Mouse (Mus musculus): ENCODE results near the gene Cdh12.
"Not testable (repeated sequence)": the region's sequence is repeated elsewhere in the genome, so short reads cannot be mapped to it uniquely, and the experiment has no call there.

The Cdh12 gene

DNA sequence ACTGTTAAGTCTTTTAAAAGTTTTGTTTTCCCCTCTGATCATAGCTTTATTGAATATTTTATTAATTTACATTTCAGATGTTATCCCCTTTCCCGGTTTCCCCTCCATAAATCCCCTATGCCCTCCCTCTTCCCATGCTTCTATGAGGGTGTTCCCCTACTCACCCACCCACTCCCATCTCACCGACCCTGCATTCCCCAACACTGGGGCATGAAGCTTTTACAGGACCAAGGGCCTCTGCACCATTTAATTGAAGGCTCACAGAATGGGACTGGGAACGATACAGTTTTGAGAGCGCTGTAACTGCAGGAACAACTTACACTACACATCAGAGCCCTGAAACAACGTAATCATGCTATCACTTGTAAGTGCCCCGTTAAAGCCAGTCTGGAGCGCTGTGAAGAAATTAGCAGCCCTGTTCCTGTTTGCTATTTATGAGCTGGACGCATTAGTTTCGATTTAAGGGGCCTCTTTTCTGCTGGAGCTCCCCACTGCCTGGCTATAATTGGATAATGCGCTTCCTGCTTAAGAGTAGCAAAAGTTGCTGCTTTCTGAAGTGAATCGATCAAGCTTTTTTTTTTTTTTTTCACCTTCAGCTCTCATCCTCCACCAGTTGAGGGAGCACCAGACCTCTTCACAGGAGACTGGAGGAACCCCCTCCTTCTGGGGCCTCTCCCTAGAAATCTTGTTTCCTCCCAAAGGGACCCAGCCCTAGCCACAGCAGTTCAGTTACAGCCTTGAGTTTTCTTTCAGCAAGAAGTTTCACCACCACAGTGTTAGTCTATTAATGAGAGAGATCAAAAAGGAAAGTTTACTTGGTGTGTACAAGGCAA, 660.2 kb downstream of the Cdh12 start:
- peak; percentile 40 for DNase-seq (ENCODE audit: low read depth, low spot score)

- DNase-seq (ENCODE audit: low read depth, low spot score) = no peak
Observed at GRCm38 (mm10) chr15:21109889-21110500, 660.9 kb downstream of the Cdh12 start.

- DNase-seq (ENCODE audit: low read depth, low spot score) = peak; percentile 3
Observed at GRCm38 (mm10) chr15:21110874-21111603, 662.0 kb downstream of the Cdh12 start.

DNA sequence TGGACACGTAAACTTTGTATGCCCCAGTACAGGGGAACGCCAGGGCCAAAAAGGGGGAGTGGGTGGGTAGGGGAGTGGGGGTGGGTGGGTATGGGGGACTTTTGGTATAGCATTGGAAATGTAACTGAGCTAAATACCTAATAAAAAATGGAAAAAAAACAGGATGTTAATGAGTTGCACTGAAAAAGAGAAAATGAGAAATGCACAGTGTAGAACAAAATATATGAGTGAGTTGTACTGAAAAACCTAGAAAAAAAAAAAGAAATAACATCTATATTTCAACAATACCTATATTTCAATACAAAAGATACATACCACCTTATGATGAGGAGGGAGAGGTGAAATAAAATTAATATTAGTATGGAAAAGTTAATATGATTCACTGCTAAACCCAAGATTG, 665.7 kb downstream of the Cdh12 start:
- DNase-seq (ENCODE audit: low read depth, low spot score) = not testable (repeated sequence)

DNA sequence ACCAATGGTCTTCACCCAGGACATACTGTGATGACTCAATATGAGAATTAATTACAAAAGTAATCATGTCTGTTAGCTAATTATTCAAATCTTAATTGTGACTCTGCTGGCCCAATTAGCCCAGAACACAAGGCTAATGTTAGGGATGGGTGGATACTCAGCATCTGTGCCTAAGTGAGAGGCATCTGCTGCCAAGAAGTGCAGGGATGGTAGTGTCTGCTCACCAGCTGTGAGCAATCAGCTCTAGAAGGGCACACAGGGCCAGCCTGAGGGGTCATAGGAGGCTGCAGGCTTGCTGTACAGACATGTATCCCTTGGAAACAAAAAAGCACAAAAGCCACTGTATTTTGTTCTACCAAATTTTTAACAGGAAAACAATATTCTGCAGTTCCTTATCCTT, 681.6 kb downstream of the Cdh12 start:
- DNase-seq (ENCODE audit: low read depth, low spot score) = no peak

DNA sequence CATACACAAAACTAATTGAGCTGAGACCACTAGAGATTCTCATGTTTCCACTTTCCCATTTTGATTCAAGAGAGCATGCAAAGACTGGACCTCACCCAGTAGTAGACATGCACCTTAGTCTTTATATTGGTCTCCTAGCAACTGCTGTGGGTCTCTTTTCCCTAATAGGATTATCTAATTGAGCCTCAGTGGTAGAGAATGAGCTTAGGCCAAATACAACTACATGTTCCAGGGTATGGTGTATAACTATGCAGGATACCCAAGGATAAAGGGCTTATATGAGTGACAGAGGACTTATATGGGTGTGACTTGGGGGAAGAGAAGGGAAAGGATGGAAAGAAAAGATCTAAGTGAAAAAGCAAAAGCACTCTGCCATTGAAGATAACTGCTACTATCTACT, 683.9 kb downstream of the Cdh12 start:
- DNase-seq (ENCODE audit: low read depth, low spot score) = no peak

DNA sequence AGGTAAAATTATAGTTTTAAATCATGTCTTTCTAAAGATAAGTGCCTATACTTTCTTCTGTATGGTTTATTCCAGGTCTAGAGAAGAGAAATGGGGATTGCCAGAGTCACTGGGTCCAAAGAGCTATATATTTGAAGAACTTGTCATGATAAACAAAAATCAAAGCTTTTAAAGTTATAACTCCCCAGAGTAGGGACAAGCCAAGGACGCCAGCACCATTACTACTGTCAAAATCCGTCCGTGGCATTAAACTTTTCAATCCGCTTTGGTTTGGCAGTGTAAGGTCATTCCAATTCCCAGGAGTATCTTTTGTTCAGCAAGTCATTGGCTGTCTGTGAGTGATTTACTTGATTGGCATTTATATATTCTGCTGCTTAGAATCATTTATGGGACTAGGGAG, 697.8 kb downstream of the Cdh12 start:
- no peak for DNase-seq (ENCODE audit: low read depth, low spot score)

DNA sequence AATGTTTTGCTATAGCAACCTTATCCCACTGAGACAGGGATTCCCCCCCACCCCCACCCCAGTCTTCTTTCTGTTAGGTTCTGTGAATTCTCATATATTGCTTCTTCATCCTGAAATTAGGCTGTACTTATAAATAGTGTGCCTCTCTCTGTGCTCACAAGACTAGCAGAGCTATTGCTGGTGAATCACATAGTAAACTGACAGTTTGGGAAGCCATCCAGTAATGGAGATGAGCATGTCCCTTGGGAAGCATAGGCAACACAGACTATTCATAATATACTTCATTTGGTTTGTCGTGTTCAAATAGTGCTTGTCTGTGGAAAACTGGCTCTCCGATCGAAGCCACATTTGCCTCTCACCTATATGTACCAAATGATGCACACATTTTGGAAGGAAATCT, 704.5 kb downstream of the Cdh12 start:
- DNase-seq (ENCODE audit: low read depth, low spot score) = no peak

- DNase-seq (ENCODE audit: low read depth, low spot score) = no peak
Observed at GRCm38 (mm10) chr15:21179727-21180126, 730.7 kb downstream of the Cdh12 start.

- DNase-seq (ENCODE audit: low read depth, low spot score) = no peak
Observed at GRCm38 (mm10) chr15:21180191-21180590, 731.1 kb downstream of the Cdh12 start.

DNA sequence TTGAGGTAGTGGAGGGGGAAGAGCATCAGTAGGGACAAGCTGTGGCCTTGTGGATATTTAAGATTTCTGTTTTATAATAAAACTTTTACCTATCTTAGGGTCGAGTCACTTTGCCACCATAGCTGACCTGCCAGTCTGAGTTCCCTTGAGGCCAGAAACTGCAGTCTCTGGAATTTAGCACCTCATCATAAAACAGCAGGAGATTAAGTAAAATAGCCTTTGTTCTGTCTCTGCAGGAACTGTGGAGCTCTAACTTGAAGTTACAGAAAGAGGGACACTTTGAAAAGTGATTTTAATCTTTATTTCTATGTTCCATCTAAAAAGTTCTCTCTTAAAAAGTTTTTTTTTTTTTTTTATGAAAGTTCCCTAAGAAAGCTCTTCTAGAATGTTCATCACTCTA, 736.7 kb downstream of the Cdh12 start:
- DNase-seq (ENCODE audit: low read depth, low spot score) = peak; percentile 34

GRCm38 (mm10) chr15:21210089-21210488, 761.0 kb downstream of the Cdh12 start:
- not testable (repeated sequence) for DNase-seq (ENCODE audit: low read depth, low spot score)

DNA sequence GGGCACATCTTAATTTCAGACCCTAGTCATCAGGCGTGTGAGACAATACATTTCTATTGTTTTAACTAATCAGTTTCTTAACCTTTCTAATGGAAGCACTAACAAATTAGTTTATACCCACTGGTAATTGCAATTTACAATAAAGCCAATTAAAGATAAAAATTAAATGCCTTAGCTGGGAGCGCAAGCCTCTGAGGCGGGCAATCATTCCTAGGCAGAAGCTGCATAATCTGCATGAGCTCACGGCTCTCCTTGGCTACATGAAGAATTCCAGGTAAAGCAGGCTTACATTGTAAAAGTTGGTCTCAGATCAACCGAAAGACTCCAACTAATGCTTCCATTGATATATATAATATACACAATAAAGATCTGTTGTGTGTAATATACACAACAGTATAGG, 773.9 kb downstream of the Cdh12 start:
- no peak for DNase-seq (ENCODE audit: low read depth, low spot score)

GRCm38 (mm10) chr15:21261318-21261717, 812.3 kb downstream of the Cdh12 start:
- no peak for DNase-seq (ENCODE audit: low read depth, low spot score)

DNA sequence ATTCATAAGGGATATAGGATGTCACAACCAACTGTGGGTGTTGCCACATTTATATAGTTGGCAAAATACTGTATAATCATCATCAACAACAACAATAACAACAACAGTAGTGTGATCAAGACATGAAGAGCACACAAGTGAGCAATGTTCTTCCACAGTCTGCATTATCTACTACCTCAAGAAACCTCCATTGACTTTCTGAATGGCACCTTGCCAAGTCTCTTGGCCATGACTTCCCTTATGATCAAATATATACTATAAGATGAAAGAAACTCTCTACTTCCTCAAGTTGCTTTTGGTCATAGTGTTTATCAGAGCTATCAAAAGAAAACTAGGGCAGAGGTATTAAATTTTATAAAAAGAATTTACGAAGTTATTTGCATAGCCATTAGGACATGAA, 820.8 kb downstream of the Cdh12 start:
- no peak for DNase-seq (ENCODE audit: low read depth, low spot score)

DNA sequence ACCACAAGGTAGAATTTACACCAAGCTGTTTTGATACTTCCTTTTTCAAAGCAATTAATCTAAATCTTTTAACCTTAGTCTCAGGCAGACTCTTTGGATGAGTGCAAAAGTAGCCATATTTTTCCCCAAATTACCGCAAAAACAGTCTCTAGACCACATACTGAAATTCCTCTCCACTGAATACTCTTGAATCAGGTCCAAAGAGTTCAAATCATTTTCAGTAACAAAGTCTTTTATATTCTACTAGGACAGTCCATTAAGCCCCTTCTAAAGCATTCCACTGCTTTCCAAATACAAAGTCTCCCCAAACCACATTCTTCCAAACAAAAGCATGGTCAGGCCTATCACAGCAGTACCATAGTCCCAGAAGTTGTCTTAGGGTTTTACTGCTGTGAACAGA, 848.0 kb downstream of the Cdh12 start:
- no peak for DNase-seq (ENCODE audit: low read depth, low spot score)

- DNase-seq (ENCODE audit: low read depth, low spot score) = no peak
Observed at GRCm38 (mm10) chr15:21315457-21315856, 866.4 kb downstream of the Cdh12 start.

DNA sequence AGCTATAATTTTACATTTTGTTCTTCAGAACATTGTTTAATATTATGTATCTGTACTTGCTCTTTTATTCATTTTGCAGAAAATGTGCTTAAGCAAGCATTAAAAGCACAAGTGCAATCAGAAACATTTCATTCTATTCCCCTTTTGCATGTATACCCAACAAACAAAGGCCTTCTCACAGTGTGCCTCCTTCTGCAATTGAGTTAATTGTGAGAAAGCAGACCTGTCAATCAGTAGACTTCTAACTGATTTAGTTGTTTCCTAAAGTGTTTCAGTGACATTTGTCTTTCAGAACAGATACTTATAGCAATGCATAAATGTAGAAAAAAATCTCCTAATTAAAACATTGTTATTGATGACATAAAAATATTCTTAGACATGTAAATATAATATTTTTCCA, 894.8 kb downstream of the Cdh12 start:
- no peak for DNase-seq (ENCODE audit: low read depth, low spot score)

DNA sequence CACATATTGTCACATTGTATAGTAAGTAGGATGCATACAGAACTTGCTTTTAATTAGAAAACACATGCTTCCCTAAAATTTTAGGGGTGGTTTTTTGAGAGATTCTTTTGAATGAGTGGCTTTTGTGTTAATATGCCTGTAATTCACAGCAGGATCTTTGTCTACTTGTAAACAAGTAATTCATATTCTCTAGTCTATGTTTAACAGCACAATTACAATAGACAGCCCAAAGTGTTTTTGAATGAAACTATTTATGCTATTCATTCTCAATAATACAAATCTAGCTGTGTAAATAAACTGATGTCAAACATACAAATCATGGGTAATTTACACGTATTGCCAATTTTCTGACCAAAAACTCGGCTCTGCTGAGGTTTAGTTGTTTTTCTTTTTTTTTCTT, 895.3 kb downstream of the Cdh12 start:
- no peak for DNase-seq (ENCODE audit: low read depth, low spot score)

DNA sequence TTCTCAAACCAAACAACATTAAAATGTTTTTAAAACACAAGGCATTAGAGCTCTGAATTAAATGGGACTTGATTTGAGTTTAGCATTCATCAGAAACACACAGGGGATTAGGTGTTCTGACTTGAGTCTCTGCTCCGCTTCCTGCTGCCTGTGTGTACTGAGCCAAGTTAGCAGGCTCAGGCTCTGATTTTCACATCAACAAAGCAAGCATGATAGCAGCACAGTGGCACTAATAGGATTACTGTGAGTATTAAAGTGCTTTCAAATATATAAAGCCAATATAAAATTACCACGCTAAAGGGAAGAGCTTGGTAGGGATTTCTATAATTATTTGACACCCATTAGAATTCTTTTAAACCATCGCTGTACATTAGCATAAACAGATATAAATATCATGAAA, 895.7 kb downstream of the Cdh12 start:
- no peak for DNase-seq (ENCODE audit: low read depth, low spot score)

GRCm38 (mm10) chr15:21355356-21356101, 906.5 kb downstream of the Cdh12 start:
- DNase-seq (ENCODE audit: low read depth, low spot score) = no peak

DNA sequence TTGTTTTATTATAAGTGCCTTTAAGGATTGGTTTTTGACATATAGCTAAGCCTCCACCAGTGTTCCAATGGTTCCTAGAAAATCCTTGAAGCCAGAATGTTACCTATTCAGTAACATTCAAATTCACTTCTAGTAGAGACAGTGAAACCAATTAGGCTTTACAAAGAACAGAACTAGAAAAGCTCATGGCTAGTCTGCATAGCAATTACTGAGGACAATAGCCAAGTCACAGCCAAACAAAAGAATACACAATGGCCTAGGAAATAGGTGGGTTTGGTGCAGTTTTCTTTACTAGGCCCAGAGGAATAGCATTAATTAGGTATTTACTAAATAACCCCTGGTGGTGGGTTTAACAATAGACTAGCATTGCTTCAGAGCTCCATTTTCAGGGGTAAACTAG, 917.3 kb downstream of the Cdh12 start:
- DNase-seq (ENCODE audit: low read depth, low spot score) = peak; percentile 90
